Mouse (Mus musculus) layer of hippocampus, adult 8-10 months (tissue): ENCODE measurements around the gene Aldh3b1. TPM values are rescaled to one million over a fixed set of nuclear protein-coding genes. Genes with fewer than 3 reads are reported as not detected.

ENCODE experiments used
- DNase-seq, 2 experiments: peaks; one replicate each; pipeline ENCODE4 v3.0.0; 2022; ENCODE audit warnings: low spot score in 2 of 2
- total RNA-seq, 4 experiments: library from RNA; stranded (reverse); gene quantifications; 2 replicates each; pipeline ENCODE4 v1.2.4; 2022

The Aldh3b1 gene
- total RNA-seq, 4 experiments from 2014 or later = 3.5 to 7.6 (median 5.5) TPM

DNA sequence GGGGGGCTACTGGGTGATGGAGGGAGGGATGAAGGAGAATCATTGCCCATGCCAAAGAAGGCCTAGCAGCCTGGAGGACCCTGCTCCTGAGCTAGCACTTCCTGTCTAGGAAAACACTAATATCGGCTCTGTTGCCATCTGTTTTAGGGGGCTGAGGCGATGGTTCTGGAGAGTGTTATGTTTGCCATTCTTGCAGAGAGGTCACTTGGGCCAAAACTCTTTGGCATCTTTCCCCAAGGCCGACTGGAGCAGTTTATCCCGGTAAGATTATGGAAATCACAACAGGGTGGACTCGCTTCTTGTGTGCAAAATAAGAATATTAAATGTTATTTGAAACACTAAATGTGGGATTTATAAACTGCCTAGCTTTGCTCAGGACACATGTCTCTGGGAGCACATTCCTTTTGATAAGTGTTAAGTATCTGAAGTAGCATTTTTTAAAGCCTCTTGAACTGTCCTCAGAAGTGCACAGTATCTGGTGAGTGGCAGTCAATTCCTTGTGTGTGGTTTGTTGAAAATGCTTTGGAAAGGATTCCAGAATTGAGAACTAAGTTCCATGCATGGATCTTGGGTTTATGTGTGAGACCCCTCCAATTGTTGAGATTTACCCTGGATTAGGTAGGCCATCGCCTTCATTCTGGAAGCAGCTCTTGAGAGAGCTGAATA, 45.1 kb downstream of the Aldh3b1 start:
- no peak for DNase-seq

DNA sequence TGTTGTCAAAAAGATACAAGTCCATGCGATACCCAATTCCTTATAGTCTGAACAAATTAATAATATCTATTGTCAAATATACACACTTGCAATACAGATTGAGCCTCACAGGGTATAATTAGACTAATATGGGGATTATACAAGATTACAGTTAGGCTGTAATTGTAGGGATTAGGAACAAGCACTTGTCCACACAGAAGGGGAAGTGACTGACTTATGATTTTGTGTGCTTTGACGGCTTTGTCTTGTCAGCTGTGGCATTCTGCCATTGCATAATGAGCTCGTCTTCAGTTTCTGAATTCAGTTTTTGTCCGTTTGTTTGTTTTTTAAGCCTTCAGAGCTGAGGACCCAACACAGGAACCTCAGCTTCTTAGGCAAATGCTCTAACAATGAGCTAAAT, 47.4 kb downstream of the Aldh3b1 start:
- no peak for DNase-seq

DNA sequence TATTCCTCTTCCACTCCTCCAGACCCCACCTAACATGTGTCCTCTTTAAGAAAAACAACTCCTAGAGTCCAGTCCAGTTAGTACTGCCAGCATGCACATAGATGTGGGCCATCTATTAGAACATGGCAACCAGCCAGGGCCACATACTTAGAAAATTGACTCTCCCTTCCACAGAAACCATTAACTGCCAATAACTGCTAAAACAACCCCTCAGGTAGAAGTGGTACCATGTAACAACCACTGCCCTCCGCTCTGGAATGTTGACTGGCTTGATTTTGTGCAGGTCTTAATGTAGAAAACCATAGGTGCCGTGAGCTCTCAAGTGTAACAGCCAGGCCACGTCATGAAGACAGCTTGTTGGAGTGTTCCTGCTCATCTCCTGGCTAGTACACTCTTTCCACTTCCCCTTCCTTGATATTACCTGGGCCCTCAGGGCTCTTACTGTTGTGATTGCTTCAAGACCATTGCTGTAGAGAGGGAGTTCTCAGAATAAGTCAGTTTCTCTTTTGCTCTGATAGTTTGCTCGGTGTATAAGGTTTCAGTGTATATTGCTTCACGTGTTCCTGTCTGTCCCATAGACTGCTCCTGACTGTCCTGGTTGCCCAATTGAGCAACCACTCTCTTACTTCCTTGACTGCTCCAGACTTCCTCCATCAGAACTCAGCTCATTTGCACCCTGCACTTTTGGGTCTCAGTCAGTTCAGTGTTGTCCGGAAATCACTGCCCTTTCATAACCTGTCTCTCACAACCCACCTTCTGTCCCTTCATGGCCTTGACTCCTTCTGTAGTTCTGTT, 49.4 kb downstream of the Aldh3b1 start:
- no peak for DNase-seq

DNA sequence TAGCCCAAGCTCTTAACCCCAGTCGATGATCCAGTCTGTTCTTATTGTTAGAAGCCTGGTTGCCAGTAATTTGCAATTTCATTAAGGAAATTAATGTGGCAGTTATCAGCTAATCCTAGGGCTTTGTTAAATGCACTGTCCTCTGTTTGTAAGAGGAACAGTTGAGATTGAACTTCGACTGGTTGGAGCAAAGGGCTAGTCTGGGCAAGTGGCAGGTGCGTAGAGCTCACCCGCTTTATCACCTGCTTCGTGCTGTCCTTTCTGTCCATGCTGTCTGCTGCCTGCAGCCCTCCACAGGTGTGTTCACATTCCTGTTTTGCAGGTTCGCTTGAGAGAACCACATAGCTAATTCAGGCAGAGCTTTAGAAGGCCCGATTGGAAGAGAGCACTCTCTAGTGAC, 54.6 kb downstream of the Aldh3b1 start:
- DNase-seq = no peak

DNA sequence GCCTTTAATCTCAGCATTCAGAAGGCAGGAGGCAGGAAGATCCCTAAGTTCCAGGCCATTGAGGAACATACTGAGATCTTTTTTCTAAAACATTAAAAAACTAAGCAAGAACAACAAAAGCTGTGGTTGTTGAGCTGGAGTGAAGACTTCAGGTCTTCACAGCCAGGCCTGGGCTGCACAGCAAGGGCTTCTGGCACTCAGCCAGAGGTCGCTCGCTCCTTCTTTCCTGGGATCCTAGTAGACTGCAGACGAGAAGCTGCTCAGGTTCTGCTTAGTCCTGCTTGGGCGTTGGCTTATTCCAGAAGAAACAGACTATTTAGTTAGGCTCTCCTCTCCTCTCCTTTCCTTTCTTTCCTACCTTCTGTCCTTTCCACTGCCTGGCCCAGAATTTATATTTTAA, 57.2 kb downstream of the Aldh3b1 start:
- no peak for DNase-seq

DNA sequence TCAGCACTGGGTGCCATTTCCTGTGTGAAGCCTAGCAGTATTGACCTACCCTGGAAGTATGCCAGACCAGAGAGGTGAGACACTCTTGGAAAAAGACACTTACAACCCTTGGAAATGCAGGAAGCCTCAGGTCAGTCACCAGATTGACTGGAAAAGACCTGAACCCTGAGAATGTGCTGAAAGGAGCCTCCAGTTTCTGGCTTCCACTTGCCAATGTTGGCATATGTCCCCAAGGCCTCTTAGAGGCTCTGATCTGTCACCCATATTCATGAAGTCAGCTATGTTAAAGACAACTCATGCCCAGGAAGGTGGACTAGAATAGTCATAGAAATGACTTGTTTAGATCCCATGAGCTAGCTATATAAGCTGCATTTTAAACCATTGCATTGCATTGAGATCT, 58.1 kb downstream of the Aldh3b1 start:
- DNase-seq = no peak

DNA sequence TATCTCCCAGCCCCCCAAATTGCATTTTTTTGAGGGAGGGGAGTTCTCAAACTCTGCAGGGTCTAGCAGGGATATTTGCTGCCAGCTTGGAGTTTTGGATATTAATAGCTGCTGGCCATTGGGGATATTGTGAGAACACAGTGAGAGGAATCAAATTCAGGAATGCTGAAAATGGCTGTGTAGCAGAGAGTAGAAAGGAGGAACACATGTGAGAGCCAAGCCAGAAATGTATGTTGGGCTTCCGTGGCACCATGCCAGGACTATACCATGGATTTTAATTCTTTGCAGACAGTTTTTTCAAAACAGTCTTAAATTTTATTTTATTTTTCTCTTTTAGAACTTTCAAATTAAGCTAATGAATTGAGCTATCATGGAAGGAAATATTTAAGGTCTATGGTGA, 61.3 kb downstream of the Aldh3b1 start:
- DNase-seq = no peak

DNA sequence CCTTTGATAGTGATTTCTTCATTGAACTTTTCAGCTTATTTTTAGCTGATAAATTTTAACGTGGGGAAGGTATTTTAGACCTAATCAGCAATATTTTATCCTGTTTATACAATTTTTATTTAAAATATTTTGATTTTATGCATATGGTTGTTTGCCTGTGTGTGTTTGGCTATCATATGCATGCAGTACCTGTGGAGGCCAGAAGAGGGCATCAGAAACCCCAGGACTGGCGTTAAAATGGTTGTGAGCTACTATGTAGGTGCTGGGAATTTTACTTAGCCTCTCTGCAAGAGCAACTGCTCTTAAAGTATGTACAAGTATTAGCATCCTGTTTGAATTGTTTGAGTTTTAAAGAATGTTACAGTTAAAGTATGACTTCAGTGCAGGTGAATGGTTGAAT, 64.6 kb downstream of the Aldh3b1 start:
- DNase-seq = no peak

Other genes with a start within 250 kb of the Aldh3b1 start
- gene Lrp5, start 243.2 kb downstream of the Aldh3b1 start, total RNA-seq = 10 to 100 TPM in 2 of 4 experiments, 1 to 10 TPM in 2; 8.6 to 14.0 (median 10.9) TPM
- 10 to 100 TPM; 19.0 to 29.6 (median 24.1) TPM for gene 1810055G02Rik, start 221.5 kb downstream of the Aldh3b1 start, total RNA-seq
- 10 to 100 TPM; 51.5 to 62.6 (median 60.4) TPM for gene Kmt5b, start 162.4 kb downstream of the Aldh3b1 start, total RNA-seq
- 100 to 1,000 TPM in 2 of 4 experiments, 10 to 100 TPM in 2; 77.7 to 128 (median 104) TPM for gene Chka, start 78.0 kb downstream of the Aldh3b1 start, total RNA-seq
- gene Tcirg1, start 22.7 kb downstream of the Aldh3b1 start, total RNA-seq = 10 to 100 TPM; 19.4 to 39.9 (median 30.6) TPM
- 100 to 1,000 TPM; 114 to 145 (median 126) TPM for gene Ndufs8, start 17.0 kb downstream of the Aldh3b1 start, total RNA-seq
- 10 to 100 TPM; 12.1 to 49.4 (median 31.1) TPM for gene Unc93b1, start 5.4 kb upstream of the Aldh3b1 start, total RNA-seq
- gene Aldh3b3, start 28.8 kb upstream of the Aldh3b1 start, total RNA-seq = not detected
- 1 to 10 TPM in 2 of 4 experiments, under 1 TPM in 2; 0.47 to 1.3 (median 0.90) TPM for gene Aldh3b2, start 42.5 kb upstream of the Aldh3b1 start, total RNA-seq
- gene Acy3, start 56.8 kb upstream of the Aldh3b1 start, total RNA-seq = 1 to 10 TPM; 1.5 to 2.7 (median 1.7) TPM
- not detected for gene Tbx10, start 62.9 kb upstream of the Aldh3b1 start, total RNA-seq
- gene Nudt8, start 70.8 kb upstream of the Aldh3b1 start, total RNA-seq = 1 to 10 TPM; 7.7 to 9.4 (median 8.7) TPM
- gene Gm49405, start 70.8 kb upstream of the Aldh3b1 start, total RNA-seq = 1 to 10 TPM in 3 of 4 experiments, under 1 TPM in 1; 0.86 to 2.4 (median 1.7) TPM
- gene Doc2g, start 73.5 kb upstream of the Aldh3b1 start, total RNA-seq = 1 to 10 TPM; 1.6 to 3.5 (median 3.0) TPM
- 100 to 1,000 TPM; 246 to 277 (median 263) TPM for gene Ndufv1, start 83.0 kb upstream of the Aldh3b1 start, total RNA-seq
- 100 to 1,000 TPM; 395 to 468 (median 434) TPM for gene Gstp1, start 108.2 kb upstream of the Aldh3b1 start, total RNA-seq
- gene Gstp2, start 116.2 kb upstream of the Aldh3b1 start, total RNA-seq = 10 to 100 TPM; 44.8 to 75.0 (median 48.9) TPM
- not detected for gene Gstp3, start 129.8 kb upstream of the Aldh3b1 start, total RNA-seq
- gene Cabp2, start 151.8 kb upstream of the Aldh3b1 start, total RNA-seq = not detected
- gene Cdk2ap2, start 167.4 kb upstream of the Aldh3b1 start, total RNA-seq = 10 to 100 TPM; 27.6 to 38.9 (median 31.5) TPM
- 100 to 1,000 TPM; 180 to 200 (median 193) TPM for gene Pitpnm1, start 170.2 kb upstream of the Aldh3b1 start, total RNA-seq
- gene Aip, start 196.1 kb upstream of the Aldh3b1 start, total RNA-seq = 100 to 1,000 TPM; 117 to 127 (median 123) TPM
- gene Gpr152, start 210.0 kb upstream of the Aldh3b1 start, total RNA-seq = under 1 TPM in 1 of 4 experiments, not detected in 3; 0.07 TPM
- under 1 TPM in 1 of 4 experiments, not detected in 3; 0.68 TPM for gene Cabp4, start 214.2 kb upstream of the Aldh3b1 start, total RNA-seq
- gene Coro1b, start 218.8 kb upstream of the Aldh3b1 start, total RNA-seq = 10 to 100 TPM; 83.8 to 99.0 (median 98.2) TPM
- gene Ptprcap, start 223.8 kb upstream of the Aldh3b1 start, total RNA-seq = 1 to 10 TPM; 1.3 to 4.4 (median 1.6) TPM
- 10 to 100 TPM; 30.1 to 44.3 (median 41.1) TPM for gene Rps6kb2, start 233.5 kb upstream of the Aldh3b1 start, total RNA-seq
- gene Carns1, start 245.7 kb upstream of the Aldh3b1 start, total RNA-seq = 10 to 100 TPM in 1 of 4 experiments, 1 to 10 TPM in 3; 6.3 to 10.1 (median 8.9) TPM